Mouse (Mus musculus) midbrain, embryonic 12.5 days (tissue): ENCODE results near the gene Cdkal1. TPM values are rescaled to one million over a fixed set of nuclear protein-coding genes. Genes with fewer than 3 reads are reported as not detected.

ENCODE experiments used
- ATAC-seq: fragments of 200-750 bp; cut with Nextera tagmentation; 2 replicates; pipeline ENCODE4 v1.8.0; 2017; ENCODE audit warnings: low read depth, moderate TSS enrichment, moderate library complexity; ENCODE audit not compliant: low FRiP score
- H3K27ac ChIP-seq: fragments of 300-500 bp; sonication (generic); replicated peaks from 2 replicates; pipeline ENCODE4 v1.5.1; 2016; ENCODE audit warnings: mild to moderate bottlenecking
- H3K27me3 ChIP-seq: fragments of 300-500 bp; sonication (generic); 2 replicates; pipeline ENCODE4 v1.6.1; 2016; ENCODE audit warnings: mild to moderate bottlenecking
- H3K36me3 ChIP-seq: fragments of 300-500 bp; sonication (generic); 2 replicates; pipeline ENCODE4 v1.6.1; 2016
- H3K4me1 ChIP-seq: fragments of 300-500 bp; sonication (generic); 2 replicates; pipeline ENCODE4 v1.6.1; 2016
- H3K4me2 ChIP-seq: fragments of 300-500 bp; sonication (generic); replicated peaks from 2 replicates; pipeline ENCODE4 v1.6.1; 2016; ENCODE audit warnings: mild to moderate bottlenecking, moderate library complexity
- H3K4me3 ChIP-seq: fragments of 300-500 bp; sonication (generic); 2 replicates; pipeline ENCODE4 v1.5.1; 2016; ENCODE audit warnings: mild to moderate bottlenecking
- H3K9ac ChIP-seq: fragments of 300-500 bp; sonication (generic); replicated peaks from 2 replicates; pipeline ENCODE4 v1.6.1; 2016; ENCODE audit warnings: mild to moderate bottlenecking, moderate library complexity
- H3K9me3 ChIP-seq: fragments of 300-500 bp; sonication (generic); 2 replicates; pipeline ENCODE4 v1.6.1; 2016; ENCODE audit warnings: mild to moderate bottlenecking
- WGBS: fragments of 180-500 bp; shearing (Covaris S2); methylation state at CpG from one replicate; pipeline ENCODE4 v1.1.7; 2016; 5-methylcytosine and 5-hydroxymethylcytosine counted together
- polyA plus RNA-seq: library from polyadenylated mRNA; unstranded; fragments of >200 nt; fragmentation: Nextera tagmentation; extraction: Ambion mirVana; gene quantifications from 2 replicates; pipeline ENCODE4 v1.2.1, GENCODE M21; 2016

The Cdkal1 gene
- polyA plus RNA-seq, 1 experiment from 2014 or later: 33.3 TPM

- Histone ChIP-seq H3K36me3 (no peaks in the 10 kb centered on the region), H3K4me3 (no peak overlapping the region), H3K9ac (no peak overlapping the region), H3K9me3 (no peaks in the 10 kb centered on the region), H3K4me1 (no peaks in the 10 kb centered on the region), H3K27me3 (no peaks in the 10 kb centered on the region), H3K4me2 (no peak overlapping the region), H3K27ac (no peak overlapping the region)
- ATAC-seq: no peak
- 84% methylated on average over 1 of the region's 1 CpGs for WGBS
These were observed 215.3 kb downstream of the Cdkal1 start for GRCm38 (mm10) chr13:29640186-29640585.

GRCm38 (mm10) chr13:29638303-29638702 lies 217.2 kb downstream of the Cdkal1 start:
- no peak for ATAC-seq
- Histone ChIP-seq H3K9ac (no peak overlapping the region), H3K4me1 (no peaks in the 10 kb centered on the region), H3K36me3 (no peaks in the 10 kb centered on the region), H3K9me3 (no peaks in the 10 kb centered on the region), H3K27me3 (no peaks in the 10 kb centered on the region), H3K4me3 (no peak overlapping the region), H3K4me2 (no peak overlapping the region), H3K27ac (no peak overlapping the region)
- WGBS: 86% methylated on average over 4 of the region's 4 CpGs

GRCm38 (mm10) chr13:29637788-29638187 lies 217.7 kb downstream of the Cdkal1 start:
- ATAC-seq: no peak
- 86% methylated on average over 6 of the region's 6 CpGs for WGBS
- Histone ChIP-seq H3K36me3 (no peaks in the 10 kb centered on the region), H3K4me2 (no peak overlapping the region), H3K27me3 (no peaks in the 10 kb centered on the region), H3K4me1 (no peaks in the 10 kb centered on the region), H3K9me3 (no peaks in the 10 kb centered on the region), H3K4me3 (no peak overlapping the region), H3K9ac (no peak overlapping the region), H3K27ac (no peak overlapping the region)

GRCm38 (mm10) chr13:29635581-29635980 lies 219.9 kb downstream of the Cdkal1 start:
- H3K27ac ChIP-seq: no peak overlapping the region
- WGBS: 87% methylated on average over 3 of the region's 3 CpGs

GRCm38 (mm10) chr13:29631342-29631741 lies 224.1 kb downstream of the Cdkal1 start:
- no peak overlapping the region for H3K4me3 ChIP-seq
- no peaks in the 10 kb centered on the region for H3K27me3 ChIP-seq
- H3K4me2 ChIP-seq: no peak overlapping the region
- H3K9me3 ChIP-seq: no peaks in the 10 kb centered on the region
- peaks cover 5% of the 10 kb centered on the region for H3K4me1 ChIP-seq
- ATAC-seq: no peak
- WGBS: 73% methylated on average over 5 of the region's 5 CpGs
- no peak overlapping the region for H3K27ac ChIP-seq
- H3K36me3 ChIP-seq: no peaks in the 10 kb centered on the region
- no peak overlapping the region for H3K9ac ChIP-seq

More at GRCm38 (mm10) chr13:29635581-29635980, 219.9 kb downstream of the Cdkal1 start:
- Histone ChIP-seq H3K27me3 (no peaks in the 10 kb centered on the region), H3K36me3 (no peaks in the 10 kb centered on the region), H3K4me3 (no peak overlapping the region), H3K9me3 (no peaks in the 10 kb centered on the region), H3K4me1 (no peaks in the 10 kb centered on the region), H3K4me2 (no peak overlapping the region), H3K9ac (no peak overlapping the region)
- no peak for ATAC-seq

- peaks cover 5% of the 10 kb centered on the region for H3K4me1 ChIP-seq
These were observed 226.9 kb downstream of the Cdkal1 start for GRCm38 (mm10) chr13:29628607-29629006.

GRCm38 (mm10) chr13:29627438-29628124 lies 227.9 kb downstream of the Cdkal1 start:
- Histone ChIP-seq H3K4me2 (no peak overlapping the region), H3K9ac (no peak overlapping the region), H3K27ac (no peak overlapping the region), H3K36me3 (no peaks in the 10 kb centered on the region), H3K4me1 (peaks cover 5% of the 10 kb centered on the region), H3K9me3 (no peaks in the 10 kb centered on the region), H3K4me3 (no peak overlapping the region), H3K27me3 (no peaks in the 10 kb centered on the region)
- no peak for ATAC-seq
- WGBS: 95% methylated on average over 7 of the region's 7 CpGs

More at GRCm38 (mm10) chr13:29628607-29629006, 226.9 kb downstream of the Cdkal1 start:
- ATAC-seq: no peak
- H3K36me3 ChIP-seq: no peaks in the 10 kb centered on the region
- H3K27ac ChIP-seq: no peak overlapping the region
- no peak overlapping the region for H3K9ac ChIP-seq
- H3K4me2 ChIP-seq: no peak overlapping the region
- no peaks in the 10 kb centered on the region for H3K9me3 ChIP-seq
- WGBS: 43% methylated on average over 5 of the region's 5 CpGs
- H3K27me3 ChIP-seq: no peaks in the 10 kb centered on the region
- H3K4me3 ChIP-seq: no peak overlapping the region

- Histone ChIP-seq H3K4me3 (no peak overlapping the region), H3K9me3 (no peaks in the 10 kb centered on the region), H3K9ac (no peak overlapping the region), H3K36me3 (no peaks in the 10 kb centered on the region), H3K4me1 (peaks cover 5% of the 10 kb centered on the region), H3K27me3 (no peaks in the 10 kb centered on the region), H3K4me2 (no peak overlapping the region), H3K27ac (no peak overlapping the region)
- 72% methylated on average over 1 of the region's 1 CpGs for WGBS
- no peak for ATAC-seq
These were observed 230.5 kb downstream of the Cdkal1 start for GRCm38 (mm10) chr13:29624929-29625328.

- no peak for ATAC-seq
- H3K9me3 ChIP-seq: no peaks in the 10 kb centered on the region
- 83% methylated on average over 1 of the region's 1 CpGs for WGBS
- no peaks in the 10 kb centered on the region for H3K27me3 ChIP-seq
- H3K9ac ChIP-seq: no peak overlapping the region
- H3K36me3 ChIP-seq: no peaks in the 10 kb centered on the region
- H3K4me1 ChIP-seq: peaks cover 5% of the 10 kb centered on the region
- no peak overlapping the region for H3K4me3 ChIP-seq
- no peak overlapping the region for H3K4me2 ChIP-seq
- no peak overlapping the region for H3K27ac ChIP-seq
These were observed 231.7 kb downstream of the Cdkal1 start for GRCm38 (mm10) chr13:29623636-29624239.

- ATAC-seq: no peak
- Histone ChIP-seq H3K4me1 (0 out of 2 replicates have a peak, but pooled peaks cover 2% of the 10 kb centered on the region), H3K4me2 (no peak overlapping the region), H3K27ac (no peak overlapping the region), H3K9me3 (no peaks in the 10 kb centered on the region), H3K27me3 (no peaks in the 10 kb centered on the region), H3K4me3 (no peak overlapping the region), H3K9ac (no peak overlapping the region), H3K36me3 (no peaks in the 10 kb centered on the region)
- 85% methylated on average over 7 of the region's 7 CpGs for WGBS
These were observed 233.6 kb downstream of the Cdkal1 start for GRCm38 (mm10) chr13:29621881-29622280.

GRCm38 (mm10) chr13:29621363-29621762 lies 234.1 kb downstream of the Cdkal1 start:
- Histone ChIP-seq H3K4me2 (no peak overlapping the region), H3K4me1 (0 out of 2 replicates have a peak, but pooled peaks cover 2% of the 10 kb centered on the region), H3K27ac (no peak overlapping the region), H3K27me3 (no peaks in the 10 kb centered on the region), H3K36me3 (no peaks in the 10 kb centered on the region), H3K4me3 (no peak overlapping the region), H3K9me3 (no peaks in the 10 kb centered on the region), H3K9ac (no peak overlapping the region)
- no peak for ATAC-seq
- whole genome bisulfite sequencing: 81% methylated on average over 1 of the region's 1 CpGs

- 91% methylated on average over 7 of the region's 7 CpGs for WGBS
- no peaks in the 10 kb centered on the region for H3K36me3 ChIP-seq
These were observed 234.6 kb downstream of the Cdkal1 start for GRCm38 (mm10) chr13:29620826-29621225.

More at GRCm38 (mm10) chr13:29620826-29621225, 234.6 kb downstream of the Cdkal1 start:
- Histone ChIP-seq H3K9me3 (no peaks in the 10 kb centered on the region), H3K4me2 (no peak overlapping the region), H3K9ac (no peak overlapping the region), H3K4me3 (no peak overlapping the region), H3K27ac (no peak overlapping the region), H3K4me1 (0 out of 2 replicates have a peak, but pooled peaks cover 2% of the 10 kb centered on the region), H3K27me3 (no peaks in the 10 kb centered on the region)
- no peak for ATAC-seq
